ENCODE assay signal across 8 mouse cellular contexts in the genomic region with DNA sequence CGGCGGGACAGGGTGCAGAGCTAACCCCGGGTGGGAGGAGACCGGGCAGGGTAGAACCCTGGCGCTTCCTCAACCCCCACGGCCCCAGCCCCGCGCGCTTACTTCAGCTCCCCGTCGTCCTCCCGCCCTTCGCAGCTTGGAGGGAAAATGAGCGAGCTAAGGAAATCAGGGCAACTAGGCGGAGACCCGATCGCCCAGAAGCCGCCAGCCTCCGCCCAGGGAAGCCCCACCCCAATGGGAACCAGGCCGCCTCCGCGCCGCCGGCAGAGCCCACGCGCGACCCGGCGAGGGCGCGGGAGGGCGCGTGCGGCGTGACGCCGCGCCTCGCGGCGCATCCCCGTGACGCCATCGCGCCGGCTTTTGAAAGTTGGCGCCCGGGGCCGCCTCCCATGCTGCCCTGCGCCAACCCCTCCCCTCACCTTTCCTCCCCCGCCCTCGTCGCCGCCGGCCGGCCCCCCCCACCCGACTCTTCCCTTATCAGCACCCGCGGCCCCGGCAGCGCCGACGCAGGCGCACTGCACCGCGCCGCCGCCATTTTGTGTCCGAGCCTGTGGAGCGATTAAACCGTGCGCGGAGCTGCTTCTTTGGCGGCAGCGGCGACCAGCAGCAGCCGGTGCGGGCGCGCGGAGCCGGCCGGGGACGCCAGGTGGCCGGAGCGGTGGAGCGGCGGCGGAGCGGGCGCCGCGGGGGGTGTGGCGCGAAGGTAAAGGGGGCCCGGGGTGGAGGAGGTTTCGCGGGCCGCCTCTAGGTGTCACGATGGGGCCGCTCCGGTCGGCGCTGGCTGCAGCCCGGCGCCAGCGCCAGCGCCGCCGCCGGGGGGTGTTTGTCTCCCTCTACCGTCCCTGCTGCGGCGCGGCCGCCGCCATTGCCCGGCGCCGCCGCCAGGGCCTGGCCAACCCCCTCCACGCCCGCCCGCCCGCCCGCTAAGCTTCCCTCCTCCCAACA. TPM values are rescaled to one million over a fixed set of nuclear protein-coding genes. Genes with fewer than 3 reads are reported as not detected.
DNase-seq lines count a peak whose midpoint lies in the region; ATAC-seq lines count a peak whose summit lies in the region.

A gene (plus strand): TSS at position 551 of the 945 bp plus-strand sequence.

- H3K4me3 ChIP-seq in forebrain, embryonic 10.5 days = peak within 1 kb of the TSS; percentile 94
- H3K4me3 ChIP-seq in heart, embryonic 15.5 days = peak within 1 kb of the TSS; percentile 97
- H3K4me3 ChIP-seq in liver, embryonic 15.5 days (replicated peaks) = peak within 1 kb of the TSS; percentile 97
- peak within 1 kb of the TSS; percentile 89 for H3K4me3 ChIP-seq in neural tube, embryonic 12.5 days

- peak within 1 kb of the TSS; percentile 83 for H3K4me2 ChIP-seq in heart, embryonic 15.5 days
- peak within 1 kb of the TSS; percentile 99 for H3K4me2 ChIP-seq in liver, embryonic 15.5 days
- peak within 1 kb of the TSS; percentile 96 for H3K4me2 ChIP-seq in neural tube, embryonic 12.5 days (replicated peaks)

- peaks cover 16% of the 10 kb centered on the region for H3K36me3 ChIP-seq in forebrain, embryonic 10.5 days (replicated peaks)
- H3K36me3 ChIP-seq in heart, embryonic 15.5 days = no peaks in the 10 kb centered on the region
- H3K36me3 ChIP-seq in liver, embryonic 15.5 days (replicated peaks) = peaks cover 9% of the 10 kb centered on the region; the same call in 1 of the 2 replicates
- H3K36me3 ChIP-seq in neural tube, embryonic 12.5 days = no peaks in the 10 kb centered on the region

- DNase-seq in c-Kit-negative CD71-positive TER-119-positive erythroid progenitor cells, embryonic 14.5 days (ENCODE audit: low read depth, low spot score) = peak; percentile 79
- peak; percentile 95 for DNase-seq in forebrain, embryonic 10.5 days (ENCODE audit: extremely low spot score, low spot score)
- peak; percentile 91 to 95 for DNase-seq in kidney, postnatal 36 days
- peak; percentile 79 for DNase-seq in telencephalon, adult 2 months (ENCODE audit: low read depth, low spot score)

- H3K9ac ChIP-seq in heart, embryonic 15.5 days = peak within 1 kb of the TSS; percentile 99
- H3K9ac ChIP-seq in liver, embryonic 15.5 days = peak within 1 kb of the TSS; percentile 99
- peak within 1 kb of the TSS; percentile 99 for H3K9ac ChIP-seq in neural tube, embryonic 12.5 days

- H3K27me3 ChIP-seq in forebrain, embryonic 10.5 days (ENCODE audit: poor library complexity, severe bottlenecking) = no peaks in the 10 kb centered on the region
- no peaks in the 10 kb centered on the region for H3K27me3 ChIP-seq in heart, embryonic 15.5 days
- no peaks in the 10 kb centered on the region for H3K27me3 ChIP-seq in liver, embryonic 15.5 days
- H3K27me3 ChIP-seq in neural tube, embryonic 12.5 days (replicated peaks) = no peaks in the 10 kb centered on the region

- peaks cover 32% of the 10 kb centered on the region for H3K4me1 ChIP-seq in forebrain, embryonic 10.5 days
- H3K4me1 ChIP-seq in heart, embryonic 15.5 days (replicated peaks) = peaks cover 30% of the 10 kb centered on the region
- H3K4me1 ChIP-seq in liver, embryonic 15.5 days (replicated peaks) = peaks cover 42% of the 10 kb centered on the region
- H3K4me1 ChIP-seq in neural tube, embryonic 12.5 days = peaks cover 29% of the 10 kb centered on the region

- H3K9me3 ChIP-seq in forebrain, embryonic 10.5 days = no peaks in the 10 kb centered on the region
- H3K9me3 ChIP-seq in heart, embryonic 15.5 days (replicated peaks) = no peaks in the 10 kb centered on the region
- H3K9me3 ChIP-seq in liver, embryonic 15.5 days (replicated peaks) = no peaks in the 10 kb centered on the region
- no peaks in the 10 kb centered on the region for H3K9me3 ChIP-seq in neural tube, embryonic 12.5 days

- under 1% methylated on average over 124 of the region's 126 CpGs for WGBS in forebrain, embryonic 10.5 days
- under 1% methylated on average over 91 of the region's 126 CpGs for WGBS in heart, embryonic 15.5 days
- under 1% methylated on average over 118 of the region's 126 CpGs for WGBS in liver, embryonic 15.5 days (ENCODE audit: insufficient replicate concordance)
- under 1% methylated on average over 122 of the region's 126 CpGs for WGBS in neural tube, embryonic 12.5 days

- peak; percentile 67 for ATAC-seq in CD4-positive, CD25-positive, alpha-beta regulatory T cell, adult 4 months
- ATAC-seq in heart, embryonic 15.5 days (replicated peaks; ENCODE audit: insufficient number of reproducible peaks, insufficient read depth, low FRiP score, low read depth) = peak; percentile 91
- peak; percentile 92 for ATAC-seq in liver, embryonic 15.5 days (ENCODE audit: insufficient read depth)
- peak; percentile 94 for ATAC-seq in neural tube, embryonic 12.5 days (ENCODE audit: low FRiP score, low read depth)

- H3K27ac ChIP-seq in forebrain, embryonic 10.5 days = peak within 1 kb of the TSS; percentile 100
- H3K27ac ChIP-seq in heart, embryonic 15.5 days = peak within 1 kb of the TSS; percentile 100
- H3K27ac ChIP-seq in liver, embryonic 15.5 days (replicated peaks) = peak within 1 kb of the TSS; percentile 100
- H3K27ac ChIP-seq in neural tube, embryonic 12.5 days = peak within 1 kb of the TSS; percentile 100

RNA-seq across cellular contexts. Expression of the gene that starts here (rescaled TPM):
- 10 to 100 TPM; 53.5 to 69.1 TPM for polyA plus RNA-seq in CD4-positive, CD25-positive, alpha-beta regulatory T cell, adult 4 months (2017; shearing (Covaris generic))
- polyA plus RNA-seq in forebrain, embryonic 10.5 days (2016; fragmentation: Nextera tagmentation; extraction: Ambion mirVana) = 146 and 150 TPM in 2 replicates
- 64.5 and 77.1 TPM in 2 replicates for polyA plus RNA-seq in heart, embryonic 15.5 days (2015; fragmentation: Nextera tagmentation; extraction: Ambion mirVana)
- 62.0 and 63.5 TPM in 2 replicates for polyA plus RNA-seq in liver, embryonic 15.5 days (2015; fragmentation: Nextera tagmentation; extraction: Ambion mirVana)
- polyA plus RNA-seq in neural tube, embryonic 12.5 days (2016; fragmentation: Nextera tagmentation; extraction: Ambion mirVana) = 120 and 127 TPM in 2 replicates

Comparison
In these comparisons a context has a peak if more than half of its experiments do, and no peak if none do; other contexts are left out.
1. Peak in every context shown above with its lines: DNase-seq, ATAC-seq, H3K4me3 ChIP-seq and H3K27ac ChIP-seq.